ENCODE assay signal across 23 mouse cellular contexts in the genomic region with DNA sequence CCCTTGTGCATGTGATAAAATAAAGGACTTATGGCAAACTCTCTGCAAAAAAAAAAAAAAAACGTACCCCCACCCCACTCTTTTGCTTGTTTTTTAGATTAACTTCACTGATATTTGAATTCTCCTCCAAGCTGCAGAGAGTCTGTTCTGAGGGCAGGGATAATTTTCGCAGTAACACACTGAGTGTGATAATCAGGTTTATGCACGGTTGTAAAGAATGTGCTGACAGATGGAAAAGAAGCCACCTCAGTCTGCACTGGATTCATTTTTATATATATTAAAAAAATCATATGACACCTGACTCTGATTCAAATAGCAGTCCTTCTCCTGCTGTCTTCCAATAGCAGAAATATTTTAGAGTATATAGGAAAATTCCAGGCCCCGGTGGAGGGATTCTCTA.
"Had no signal": no experiment of that assay in that cellular context is flagged by ENCODE, and none has a peak within 500 bp of the region (broad histone marks: within the 10 kb centered on the region; RNA-seq: fewer than 3 reads in every experiment).

No protein-coding gene starts in this region.

- H3K27me3 ChIP-seq: heart, embryonic 12.5 days; hindbrain, embryonic 13.5 days; intestine, embryonic 15.5 days; limb, embryonic 12.5 days had no signal

- DNase-seq: gastrocnemius, adult 2 months; gastrocnemius, postnatal 10 days; gastrocnemius, postnatal 25 days; heart, adult 18-20 months; heart, postnatal 10 days; heart, postnatal 4 days; kidney, adult 18-20 months; kidney, adult 8-10 months; kidney, postnatal 10 days; kidney, postnatal 25 days; kidney, postnatal 4 days; liver had no signal

- H3K9ac ChIP-seq: heart, embryonic 12.5 days; hindbrain, embryonic 13.5 days; intestine, embryonic 15.5 days; limb, embryonic 12.5 days had no signal

- H3K9me3 ChIP-seq: heart, embryonic 10.5 days; heart, embryonic 12.5 days; hindbrain, embryonic 10.5 days; hindbrain, embryonic 13.5 days; intestine, embryonic 15.5 days; limb, embryonic 10.5 days; limb, embryonic 12.5 days had no signal

- H3K4me1 ChIP-seq: heart, embryonic 10.5 days; heart, embryonic 12.5 days; hindbrain, embryonic 10.5 days; intestine, embryonic 15.5 days; limb, embryonic 10.5 days; limb, embryonic 12.5 days had no signal

- H3K36me3 ChIP-seq: heart, embryonic 10.5 days; heart, embryonic 12.5 days; hindbrain, embryonic 10.5 days; hindbrain, embryonic 13.5 days; intestine, embryonic 15.5 days; limb, embryonic 10.5 days; limb, embryonic 12.5 days had no signal

- H3K27ac ChIP-seq: gastrocnemius, adult 2 months; heart, embryonic 10.5 days; hindbrain, embryonic 10.5 days; hindbrain, embryonic 13.5 days; intestine, embryonic 15.5 days; layer of hippocampus, adult 2 months; left cerebral cortex, adult 2 months; limb, embryonic 10.5 days; limb, embryonic 12.5 days had no signal

- H3K4me2 ChIP-seq: heart, embryonic 12.5 days; hindbrain, embryonic 13.5 days; intestine, embryonic 15.5 days; limb, embryonic 12.5 days; liver, embryonic 11.5 days had no signal

- H3K4me3 ChIP-seq: gastrocnemius, adult 2 months; heart, embryonic 10.5 days; heart, embryonic 12.5 days; hindbrain, embryonic 10.5 days; hindbrain, embryonic 13.5 days; intestine, embryonic 15.5 days; layer of hippocampus, adult 2 months; left cerebral cortex, adult 2 months; limb, embryonic 10.5 days; limb, embryonic 12.5 days had no signal

- ATAC-seq: inflammation-experienced regulatory T-cells, adult 6 months had no signal
